In genomic region chr15:31537706-31538105, GRCm38 (mm10) we compare ENCODE assay signal across 16 mouse cellular contexts. TPM values are rescaled to one million over a fixed set of nuclear protein-coding genes. Genes with fewer than 3 reads are reported as not detected.
"Had no signal": no experiment of that assay in that cellular context is flagged by ENCODE, and none has a peak within 500 bp of the region (broad histone marks: within the 10 kb centered on the region; RNA-seq: fewer than 3 reads in every experiment).

No protein-coding gene starts in this region.

- H3K9ac ChIP-seq: neural tube, embryonic 15.5 days; stomach, embryonic 15.5 days had no signal

- H3K27me3 ChIP-seq: neural tube, embryonic 15.5 days; stomach, embryonic 15.5 days had no signal

- DNase-seq: retina, postnatal 1 day; right cerebral cortex, adult 18-20 months; right cerebral cortex, postnatal 14 days; right cerebral cortex, postnatal 25 days; right cerebral cortex, postnatal 4 days; spleen, adult 18-20 months; thymus, adult 18-20 months; thymus, adult 2 months; thymus, postnatal 14 days; thymus, postnatal 25 days; thymus, postnatal 36 days; thymus, postnatal 4 days had no signal

- H3K4me3 ChIP-seq: neural tube, embryonic 15.5 days; stomach, embryonic 15.5 days had no signal

- H3K27ac ChIP-seq: neural tube, embryonic 15.5 days; stomach, embryonic 15.5 days; stomach, postnatal 0 days had no signal

- H3K36me3 ChIP-seq: neural tube, embryonic 15.5 days; stomach, embryonic 15.5 days had no signal

- H3K9me3 ChIP-seq: neural tube, embryonic 15.5 days; stomach, embryonic 15.5 days had no signal

- H3K4me2 ChIP-seq: neural tube, embryonic 15.5 days; stomach, embryonic 15.5 days had no signal

RNA-seq across cellular contexts. Expression of gene Cmbl, which starts 27.5 kb away (rescaled TPM):
- total RNA-seq: neutrophil, adult 5-6 weeks had no signal
